Mouse (Mus musculus) stomach, embryonic 16.5 days (tissue): ENCODE data around the gene Zfp955a. TPM values are rescaled to one million over a fixed set of nuclear protein-coding genes. Genes with fewer than 3 reads are reported as not detected.
"Not testable (repeated sequence)": the region's sequence is repeated elsewhere in the genome, so short reads cannot be mapped to it uniquely, and the experiment has no call there.

Experiments
- ATAC-seq: fragments of 200-750 bp; cut with Nextera tagmentation; 2 replicates; pipeline ENCODE4 v1.8.0; 2017; ENCODE audit warnings: moderate number of reproducible peaks, moderate TSS enrichment; ENCODE audit not compliant: insufficient read depth, low FRiP score
- H3K27ac ChIP-seq: fragments of 300-500 bp; sonication (generic); 2 replicates; pipeline ENCODE4 v1.5.1; 2014; ENCODE audit warnings: low read length
- H3K27me3 ChIP-seq: fragments of 300-500 bp; sonication (generic); 2 replicates; pipeline ENCODE4 v1.6.1; 2014; ENCODE audit warnings: low read length, control low read depth, mixed read lengths; ENCODE audit not compliant: control insufficient read depth, insufficient read depth
- H3K36me3 ChIP-seq: fragments of 300-500 bp; sonication (generic); 2 replicates; pipeline ENCODE4 v1.6.1; 2014; ENCODE audit warnings: low read length; ENCODE audit not compliant: control insufficient read depth, insufficient read depth
- H3K4me1 ChIP-seq: fragments of 300-500 bp; sonication (generic); 2 replicates; pipeline ENCODE4 v1.6.1; 2014; ENCODE audit warnings: low read length, control low read depth, mixed read lengths; ENCODE audit not compliant: control insufficient read depth, insufficient read depth
- H3K4me2 ChIP-seq: fragments of 300-500 bp; sonication (generic); 2 replicates; pipeline ENCODE4 v1.6.1; 2014; ENCODE audit warnings: low read depth, low read length, mixed read lengths
- H3K4me3 ChIP-seq: fragments of 300-500 bp; sonication (generic); replicated peaks from 2 replicates; pipeline ENCODE4 v1.5.1; 2014; ENCODE audit warnings: mild to moderate bottlenecking, low read length
- H3K9ac ChIP-seq: fragments of 300-500 bp; sonication (generic); 2 replicates; pipeline ENCODE4 v1.6.1; 2014; ENCODE audit warnings: low read length
- H3K9me3 ChIP-seq: fragments of 300-500 bp; sonication (generic); replicated peaks from 2 replicates; pipeline ENCODE4 v1.6.1; 2016; ENCODE audit warnings: low read length, control low read depth; ENCODE audit not compliant: control insufficient read depth
- WGBS: fragments of 180-500 bp; shearing (Covaris S2); extraction: QIAGEN DNeasy Blood & Tissue Kit; methylation state at CpG from one replicate; pipeline ENCODE4 v1.1.7; 2014; 5-methylcytosine and 5-hydroxymethylcytosine counted together
- polyA plus RNA-seq: library from polyadenylated mRNA; unstranded; fragments of >200 nt; fragmentation: Nextera tagmentation; extraction: Ambion mirVana; gene quantifications from 2 replicates; pipeline ENCODE4 v1.2.1, GENCODE M21; 2015

The Zfp955a gene
- 15.3 and 15.9 TPM in 2 replicates for polyA plus RNA-seq

- not testable (repeated sequence) for H3K9me3 ChIP-seq, H3K9ac ChIP-seq, H3K27ac ChIP-seq, H3K36me3 ChIP-seq, H3K27me3 ChIP-seq, H3K4me3 ChIP-seq, H3K4me1 ChIP-seq
- peak within 1 kb of the TSS; percentile 12; the same call in 1 of the 2 replicates for H3K4me2 ChIP-seq
- peak; percentile 97 for ATAC-seq
- 23% methylated on average over 1 of the region's 34 CpGs for WGBS
Observed at GRCm38 (mm10) chr17:33254530-33255318, at the start of gene Zfp955a. TSS of gene Zfp955a (minus strand) at chr17:33255145.

DNA sequence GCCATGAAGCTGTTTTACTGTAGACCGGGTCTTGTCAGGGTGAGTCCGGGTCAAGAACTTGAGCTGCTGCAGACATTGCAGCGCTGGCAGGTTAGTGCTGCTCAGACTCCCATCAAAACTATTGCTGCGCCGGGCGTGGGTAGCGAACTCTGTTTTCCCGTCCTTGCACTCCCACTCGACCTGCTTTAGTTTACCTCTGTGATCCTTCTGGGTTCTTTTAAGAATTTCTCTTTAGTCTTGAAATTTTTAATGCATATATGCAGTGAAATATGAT, 34.9 kb upstream of the Zfp955a start:
- WGBS, result no CpG with 5 or more reads among the region's 9 CpGs
- H3K4me3 ChIP-seq, H3K4me1 ChIP-seq, H3K27ac ChIP-seq, H3K36me3 ChIP-seq, H3K9me3 ChIP-seq, H3K4me2 ChIP-seq, H3K27me3 ChIP-seq, H3K9ac ChIP-seq: not testable (repeated sequence)
- peak; percentile 54; the same call in 1 of the 2 replicates for ATAC-seq

DNA sequence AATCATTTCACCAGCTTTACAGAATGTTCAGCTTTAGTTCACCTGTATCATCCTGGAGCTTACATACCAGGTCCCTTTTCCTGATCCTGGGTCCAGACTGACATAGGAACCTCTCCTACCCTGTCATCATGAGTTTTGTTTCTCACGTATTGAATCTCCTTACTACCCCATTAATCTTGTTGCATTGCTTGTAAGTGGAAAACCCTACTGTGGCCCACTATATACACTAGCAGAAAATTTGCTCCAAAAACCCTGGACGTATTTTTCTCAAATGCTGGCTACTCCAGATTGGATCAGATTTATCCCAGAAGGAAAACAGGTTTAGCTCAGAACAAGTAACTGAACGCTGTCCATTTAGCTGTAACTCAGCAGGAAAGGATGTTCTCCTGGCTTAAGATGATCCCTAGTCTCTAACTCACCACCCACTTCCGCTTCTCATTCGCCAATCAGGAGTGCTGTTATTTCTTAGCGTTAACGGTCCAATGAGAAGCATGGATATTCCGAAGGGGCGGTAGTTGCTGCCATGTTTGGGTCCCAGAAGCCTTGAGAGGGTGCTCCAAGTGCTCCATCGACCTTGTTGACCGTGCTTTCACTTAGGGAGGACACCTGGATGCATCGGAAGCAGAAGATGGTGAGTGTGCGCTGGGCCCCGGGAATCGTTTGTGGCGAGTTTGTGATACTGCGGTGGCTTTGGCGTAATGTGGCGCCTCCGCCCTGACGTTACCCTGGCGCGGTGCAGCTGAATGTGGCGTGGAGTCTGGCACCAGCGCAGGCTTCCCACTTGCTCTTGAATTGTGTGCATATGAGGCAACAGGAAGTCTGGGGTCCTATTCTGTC, 34.3 kb upstream of the Zfp955a start, which contains the start of gene Zfp955b:
Gene Zfp955b, plus strand, starts transcription at position 506 of the 837 bp plus-strand sequence.
- not testable (repeated sequence) for H3K9ac ChIP-seq, H3K27ac ChIP-seq, H3K4me1 ChIP-seq, H3K36me3 ChIP-seq, H3K4me3 ChIP-seq, H3K9me3 ChIP-seq, H3K27me3 ChIP-seq
- 0 out of 2 replicates have a peak within 1 kb of the TSS, but pooled peaks have one; percentile 29 for H3K4me2 ChIP-seq
- no CpG with 5 or more reads among the region's 25 CpGs for WGBS
- peak; percentile 99 for ATAC-seq

DNA sequence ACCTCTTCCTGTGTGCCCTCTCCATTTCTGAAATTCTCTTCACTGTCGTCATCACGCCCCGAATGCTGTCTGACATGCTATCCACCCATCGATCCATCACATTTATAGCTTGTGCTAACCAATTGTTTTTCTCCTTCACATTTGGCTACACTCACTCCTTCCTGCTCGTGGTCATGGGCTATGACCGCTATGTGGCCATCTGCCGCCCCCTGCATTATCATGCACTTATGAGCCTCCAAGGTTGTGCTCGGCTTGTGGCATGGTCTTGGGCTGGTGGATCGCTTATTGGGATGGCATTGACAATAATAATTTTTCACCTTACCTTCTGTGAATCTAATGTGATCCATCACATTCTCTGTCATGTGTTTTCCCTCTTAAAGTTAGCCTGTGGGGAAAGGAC, 14.0 kb upstream of the Zfp955a start:
- H3K4me2 ChIP-seq, result no peak overlapping the region
- H3K27ac ChIP-seq, result no peak overlapping the region
- H3K36me3 ChIP-seq, result no peaks in the 10 kb centered on the region
- no peaks in the 10 kb centered on the region for H3K27me3 ChIP-seq
- no peak overlapping the region for H3K9ac ChIP-seq
- WGBS, result 86% methylated on average over 9 of the region's 9 CpGs
- ATAC-seq, result no peak
- no peak overlapping the region for H3K4me3 ChIP-seq
- no peaks in the 10 kb centered on the region for H3K9me3 ChIP-seq
- no peaks in the 10 kb centered on the region for H3K4me1 ChIP-seq

GRCm38 (mm10) chr17:33264376-33264775, 9.4 kb upstream of the Zfp955a start, which contains the start of gene Olfr63:
TSS of gene Olfr63 (plus strand) at chr17:33264676.
- Histone ChIP-seq H3K4me3 (no peak within 1 kb of the TSS), H3K4me2 (no peak within 1 kb of the TSS), H3K9ac (no peak within 1 kb of the TSS), H3K4me1 (no peaks in the 10 kb centered on the region), H3K36me3 (no peaks in the 10 kb centered on the region), H3K27ac (no peak within 1 kb of the TSS), H3K27me3 (no peaks in the 10 kb centered on the region), H3K9me3 (no peaks in the 10 kb centered on the region)
- WGBS, result 69% methylated on average over 1 of the region's 1 CpGs
- ATAC-seq, result no peak

GRCm38 (mm10) chr17:33255319-33255657, 343 bp upstream of the Zfp955a start:
- not testable (repeated sequence) for H3K27ac ChIP-seq, H3K4me2 ChIP-seq, H3K9me3 ChIP-seq, H3K36me3 ChIP-seq, H3K4me1 ChIP-seq, ATAC-seq, H3K9ac ChIP-seq, H3K27me3 ChIP-seq, H3K4me3 ChIP-seq
- WGBS, result no CpG with 5 or more reads among the region's 2 CpGs

DNA sequence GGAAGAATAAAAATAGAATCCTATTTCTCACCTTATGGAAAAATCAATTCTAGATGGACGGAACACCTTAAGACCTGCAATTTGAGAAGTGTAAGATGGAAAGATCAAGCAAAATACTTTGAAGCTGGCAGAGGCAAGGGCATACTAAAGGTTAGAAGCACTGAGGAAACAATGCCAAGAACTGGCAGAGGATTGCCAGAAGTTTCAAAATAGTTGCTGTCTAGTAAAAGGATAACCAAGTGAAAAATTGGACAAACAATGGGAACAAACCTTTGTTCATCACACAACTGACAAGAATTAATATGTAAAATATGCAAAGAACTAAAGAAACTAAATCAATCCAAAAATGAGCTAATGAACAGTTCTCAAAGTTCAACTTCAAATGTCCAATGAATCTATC, 18.3 kb downstream of the Zfp955a start:
- H3K36me3 ChIP-seq, result peaks cover 13% of the 10 kb centered on the region
- H3K4me1 ChIP-seq, H3K4me2 ChIP-seq, H3K27me3 ChIP-seq, ATAC-seq, H3K9me3 ChIP-seq, H3K9ac ChIP-seq, H3K4me3 ChIP-seq, H3K27ac ChIP-seq: not testable (repeated sequence)
- WGBS, result 95% methylated on average over 1 of the region's 1 CpGs

- H3K9me3 ChIP-seq, result no peaks in the 10 kb centered on the region
- 82% methylated on average over 2 of the region's 2 CpGs for WGBS
- no peaks in the 10 kb centered on the region for H3K36me3 ChIP-seq
- H3K4me3 ChIP-seq, result no peak within 1 kb of the TSS
- H3K4me2 ChIP-seq, result no peak within 1 kb of the TSS
- no peak for ATAC-seq
- no peaks in the 10 kb centered on the region for H3K4me1 ChIP-seq
- no peak within 1 kb of the TSS for H3K9ac ChIP-seq
- H3K27me3 ChIP-seq, result no peaks in the 10 kb centered on the region
- H3K27ac ChIP-seq, result no peak within 1 kb of the TSS
Observed at GRCm38 (mm10) chr17:33221590-33221989, 33.4 kb downstream of the Zfp955a start, which contains the start of gene Olfr1564. TSS of gene Olfr1564 (minus strand) at chr17:33221690.

- not testable (repeated sequence) for H3K36me3 ChIP-seq, H3K9ac ChIP-seq, H3K27ac ChIP-seq, H3K4me1 ChIP-seq, ATAC-seq, H3K27me3 ChIP-seq, H3K4me3 ChIP-seq, H3K9me3 ChIP-seq, H3K4me2 ChIP-seq
- no CpG with 5 or more reads among the region's 2 CpGs for WGBS
Observed at GRCm38 (mm10) chr17:33191002-33191401, 63.9 kb downstream of the Zfp955a start, which contains the start of gene Olfr239. TSS of gene Olfr239 (plus strand) at chr17:33191302.
